ENCODE assay signal across 9 mouse cellular contexts in genomic region chr12:39956396-39956795, GRCm38 (mm10).
DNase-seq lines count a peak whose midpoint lies in the region; ATAC-seq and TF ChIP-seq lines count a peak whose summit lies in the region.
"Had no signal": no experiment of that assay in that cellular context is flagged by ENCODE, and none has a peak within 500 bp of the region (broad histone marks: within the 10 kb centered on the region; RNA-seq: fewer than 3 reads in every experiment).

No protein-coding gene starts in this region.

- no peaks in the 10 kb centered on the region; the same call in 1 of the 2 replicates for H3K27me3 ChIP-seq in cerebellum, adult 2 months (ENCODE audit: control insufficient read depth, insufficient read depth, low read length)
- no peaks in the 10 kb centered on the region for H3K27me3 ChIP-seq in forebrain, postnatal 0 days (ENCODE audit: insufficient read depth, low read length)
- H3K27me3 ChIP-seq in neural tube, embryonic 14.5 days (ENCODE audit: control insufficient read depth, insufficient read depth, low read length): no peaks in the 10 kb centered on the region
- H3K27me3 ChIP-seq in liver, postnatal 0 days (ENCODE audit: insufficient read depth, low read length): no peaks in the 10 kb centered on the region
- H3K27me3 ChIP-seq: CH12.LX had no signal

- H3K4me1 ChIP-seq in cerebellum, adult 2 months (ENCODE audit: control insufficient read depth, insufficient read depth, low read length): peaks cover 2% of the 10 kb centered on the region; the same call in 1 of the 2 replicates
- H3K4me1 ChIP-seq in forebrain, postnatal 0 days (ENCODE audit: insufficient read depth): peaks cover 8% of the 10 kb centered on the region
- H3K4me1 ChIP-seq in neural tube, embryonic 14.5 days (ENCODE audit: control insufficient read depth, insufficient read depth, low read length): peaks cover 2% of the 10 kb centered on the region; the same call in 1 of the 2 replicates
- H3K4me1 ChIP-seq in liver, postnatal 0 days (ENCODE audit: insufficient read depth): peaks cover 4% of the 10 kb centered on the region

- peak; percentile 53 for DNase-seq in A20 (ENCODE audit: low read depth, low spot score)
- DNase-seq in cerebellum, adult 2 months: peak; percentile 57 to 70
- peak; percentile 82 for DNase-seq in forebrain, postnatal 0 days
- peak; percentile 5 for DNase-seq in heart, postnatal 25 days (ENCODE audit: low spot score)
- DNase-seq in layer of hippocampus, adult 18-20 months (ENCODE audit: low spot score in 2 of 2): peak; percentile 32 to 55
- DNase-seq in liver, postnatal 0 days: no peak

- H3K9ac ChIP-seq in forebrain, postnatal 0 days: no peak overlapping the region
- H3K9ac ChIP-seq in neural tube, embryonic 14.5 days (replicated peaks; ENCODE audit: low read depth, low read length): no peak overlapping the region; the same call in 1 of the 2 replicates
- H3K9ac ChIP-seq in liver, postnatal 0 days (replicated peaks): no peak overlapping the region

- ATAC-seq in forebrain, postnatal 0 days: peak; percentile 93
- ATAC-seq in neural tube, embryonic 14.5 days (ENCODE audit: low read depth): peak; percentile 95
- no peak for ATAC-seq in megakaryocyte, adult 5-6 weeks (ENCODE audit: poor library complexity, severe bottlenecking)
- no peak for ATAC-seq in liver, postnatal 0 days

- TF ChIP-seq EP300 in liver, postnatal 0 days (IDR thresholded peaks at IDR 0.05; ENCODE audit: low read depth): no peak

- no peaks in the 10 kb centered on the region for H3K9me3 ChIP-seq in forebrain, postnatal 0 days (ENCODE audit: low read length)
- H3K9me3 ChIP-seq in neural tube, embryonic 14.5 days (ENCODE audit: control insufficient read depth, low read length): no peaks in the 10 kb centered on the region
- H3K9me3 ChIP-seq in liver, postnatal 0 days (ENCODE audit: low read length): no peaks in the 10 kb centered on the region

- peak overlapping the region; percentile 45 for H3K4me2 ChIP-seq in forebrain, postnatal 0 days (ENCODE audit: low read depth)
- peak overlapping the region; percentile 39 for H3K4me2 ChIP-seq in neural tube, embryonic 14.5 days (ENCODE audit: low read depth, low read length)
- no peak overlapping the region for H3K4me2 ChIP-seq in liver, postnatal 0 days (ENCODE audit: low read depth, low read length)

- WGBS in cerebellum, adult 2 months: 5% methylated on average over 15 of the region's 15 CpGs
- 9% methylated on average over 15 of the region's 15 CpGs for WGBS in forebrain, postnatal 0 days
- 13% methylated on average over 15 of the region's 15 CpGs for WGBS in neural tube, embryonic 14.5 days
- 77% methylated on average over 15 of the region's 15 CpGs for WGBS in liver, postnatal 0 days (ENCODE audit: insufficient replicate concordance)

- intact Hi-C loops in heart, postnatal 25 days (cut with DNase I): no loop called here

- TF ChIP-seq POLR2A in cerebellum, adult 2 months (IDR thresholded peaks at IDR 0.05; ENCODE audit: borderline replicate concordance, insufficient read depth, low read length): no peak

- no peak overlapping the region for H3K4me3 ChIP-seq in cerebellum, adult 2 months (replicated peaks; ENCODE audit: insufficient read depth, low read depth, low read length)
- H3K4me3 ChIP-seq in forebrain, postnatal 0 days (ENCODE audit: low read depth, low read length): peak overlapping the region; percentile 9; the same call in 1 of the 2 replicates
- peak overlapping the region; percentile 19; the same call in 1 of the 2 replicates for H3K4me3 ChIP-seq in neural tube, embryonic 14.5 days (ENCODE audit: low read depth, low read length)
- H3K4me3 ChIP-seq in liver, postnatal 0 days (ENCODE audit: low read depth, low read length): no peak overlapping the region

- no peak overlapping the region for H3K27ac ChIP-seq in cerebellum, adult 2 months (ENCODE audit: insufficient read depth, low read length)
- 0 out of 2 replicates have a peak overlapping the region, but pooled peaks have one; percentile 45 for H3K27ac ChIP-seq in forebrain, postnatal 0 days (ENCODE audit: low read depth, low read length)
- H3K27ac ChIP-seq in neural tube, embryonic 14.5 days (ENCODE audit: low read depth, low read length): peak overlapping the region; percentile 60; the same call in 1 of the 2 replicates
- no peak overlapping the region for H3K27ac ChIP-seq in liver, postnatal 0 days (ENCODE audit: low read depth)

- no peak for TF ChIP-seq CTCF in cerebellum, adult 2 months (IDR thresholded peaks at IDR 0.05; ENCODE audit: borderline replicate concordance, insufficient read depth, low read depth, low read length)
- TF ChIP-seq CTCF in forebrain, postnatal 0 days (IDR thresholded peaks at IDR 0.05; ENCODE audit: low read depth): no peak
- TF ChIP-seq CTCF in liver, postnatal 0 days (IDR thresholded peaks at IDR 0.05; ENCODE audit: low read depth): no peak

- H3K36me3 ChIP-seq in forebrain, postnatal 0 days (ENCODE audit: insufficient read depth): no peaks in the 10 kb centered on the region
- H3K36me3 ChIP-seq in neural tube, embryonic 14.5 days (ENCODE audit: control insufficient read depth, insufficient read depth, low read length): no peaks in the 10 kb centered on the region
- no peaks in the 10 kb centered on the region for H3K36me3 ChIP-seq in liver, postnatal 0 days (replicated peaks; ENCODE audit: insufficient read depth, low read length)

Comparison
In these comparisons a context has a peak if more than half of its experiments do, and no peak if none do; other contexts are left out.
1. H3K27ac ChIP-seq: peak in forebrain, postnatal 0 days (single experiment) and neural tube, embryonic 14.5 days (single experiment); none in cerebellum, adult 2 months (single experiment) and liver, postnatal 0 days (single experiment).
2. H3K4me3 ChIP-seq: peak in forebrain, postnatal 0 days (single experiment) and neural tube, embryonic 14.5 days (single experiment); none in cerebellum, adult 2 months (single experiment) and liver, postnatal 0 days (single experiment).
3. ATAC-seq: peak in forebrain, postnatal 0 days (single experiment) and neural tube, embryonic 14.5 days (single experiment); none in megakaryocyte, adult 5-6 weeks (single experiment) and liver, postnatal 0 days (single experiment).